Mouse (Mus musculus): ENCODE measurements around the gene Has1. TPM values are rescaled to one million over a fixed set of nuclear protein-coding genes. Genes with fewer than 3 reads are reported as not detected.

Has1 gene
- 0.64 and 0.71 TPM in 2 replicates for polyA plus RNA-seq (2015; fragmentation: Nextera tagmentation; extraction: Ambion mirVana)

- Histone ChIP-seq H3K4me2 (replicated peaks) (no peak within 1 kb of the TSS), H3K4me3 (no peak within 1 kb of the TSS), H3K4me1 (no peaks in the 10 kb centered on the region), H3K9me3 (no peaks in the 10 kb centered on the region), H3K36me3 (no peaks in the 10 kb centered on the region), H3K27ac (replicated peaks) (no peak within 1 kb of the TSS), H3K9ac (replicated peaks) (no peak within 1 kb of the TSS), H3K27me3 (no peaks in the 10 kb centered on the region)
- no peak for ATAC-seq (replicated peaks)
- WGBS = 61% methylated on average over 8 of the region's 8 CpGs
These were observed at the start of gene Has1 for GRCm38 (mm10) chr17:17855064-17855838. TSS of gene Has1 (minus strand) at chr17:17855205.

- no peak overlapping the region for H3K4me3 ChIP-seq
- ATAC-seq (replicated peaks) = no peak
- H3K4me2 ChIP-seq (replicated peaks) = no peak overlapping the region
- no peaks in the 10 kb centered on the region for H3K9me3 ChIP-seq
- no peak overlapping the region for H3K27ac ChIP-seq (replicated peaks)
- no peaks in the 10 kb centered on the region for H3K4me1 ChIP-seq
- H3K27me3 ChIP-seq = no peaks in the 10 kb centered on the region
- no peak overlapping the region for H3K9ac ChIP-seq (replicated peaks)
- no peaks in the 10 kb centered on the region for H3K36me3 ChIP-seq
- 97% methylated on average over 1 of the region's 1 CpGs for WGBS
These were observed 45.8 kb upstream of the Has1 start for GRCm38 (mm10) chr17:17900768-17901167.

- H3K9ac ChIP-seq (replicated peaks) = no peak overlapping the region
- ATAC-seq (replicated peaks) = no peak; the same call in 1 of the 2 replicates
- WGBS = 81% methylated on average over 2 of the region's 2 CpGs
- no peaks in the 10 kb centered on the region for H3K4me1 ChIP-seq
- no peaks in the 10 kb centered on the region for H3K27me3 ChIP-seq
- no peak overlapping the region for H3K4me2 ChIP-seq (replicated peaks)
- no peaks in the 10 kb centered on the region for H3K36me3 ChIP-seq
- no peaks in the 10 kb centered on the region for H3K9me3 ChIP-seq
- no peak overlapping the region for H3K27ac ChIP-seq (replicated peaks)
- no peak overlapping the region for H3K4me3 ChIP-seq
These were observed 44.3 kb upstream of the Has1 start for GRCm38 (mm10) chr17:17899268-17899667.

- no peak overlapping the region for H3K27ac ChIP-seq (replicated peaks)
- H3K27me3 ChIP-seq = no peaks in the 10 kb centered on the region
- no peak overlapping the region for H3K4me3 ChIP-seq
- no peak overlapping the region for H3K4me2 ChIP-seq (replicated peaks)
- no peaks in the 10 kb centered on the region for H3K4me1 ChIP-seq
- ATAC-seq (replicated peaks) = peak; percentile 58; the same call in 1 of the 2 replicates
- no peaks in the 10 kb centered on the region for H3K36me3 ChIP-seq
- WGBS = 4% methylated on average over 4 of the region's 4 CpGs
- H3K9ac ChIP-seq (replicated peaks) = no peak overlapping the region
- H3K9me3 ChIP-seq = no peaks in the 10 kb centered on the region
These were observed 41.0 kb upstream of the Has1 start for GRCm38 (mm10) chr17:17896039-17896438.

- 90% methylated on average over 2 of the region's 2 CpGs for WGBS
- Histone ChIP-seq H3K4me2 (replicated peaks) (no peak overlapping the region), H3K9me3 (no peaks in the 10 kb centered on the region), H3K36me3 (no peaks in the 10 kb centered on the region), H3K9ac (replicated peaks) (no peak overlapping the region), H3K27me3 (no peaks in the 10 kb centered on the region), H3K4me3 (no peak overlapping the region), H3K27ac (replicated peaks) (no peak overlapping the region), H3K4me1 (no peaks in the 10 kb centered on the region)
- no peak for ATAC-seq (replicated peaks)
These were observed 34.9 kb upstream of the Has1 start for GRCm38 (mm10) chr17:17889732-17890425.

GRCm38 (mm10) chr17:17887774-17888248, 32.8 kb upstream of the Has1 start, which contains the start of the genes Fpr2 and Fpr3:
TSS of gene Fpr2 (plus strand) at chr17:17887824.
TSS of gene Fpr3 (plus strand) at chr17:17887852.
- H3K9ac ChIP-seq (replicated peaks) = no peak within 1 kb of the TSS
- 72% methylated on average over 1 of the region's 1 CpGs for WGBS
- no peaks in the 10 kb centered on the region for H3K4me1 ChIP-seq
- H3K4me3 ChIP-seq = no peak within 1 kb of the TSS
- H3K27me3 ChIP-seq = no peaks in the 10 kb centered on the region
- ATAC-seq (replicated peaks) = no peak
- H3K9me3 ChIP-seq = no peaks in the 10 kb centered on the region
- H3K4me2 ChIP-seq (replicated peaks) = no peak within 1 kb of the TSS
- H3K27ac ChIP-seq (replicated peaks) = no peak within 1 kb of the TSS
- H3K36me3 ChIP-seq = no peaks in the 10 kb centered on the region

- no peak within 1 kb of the TSS for H3K4me3 ChIP-seq
- no peak for ATAC-seq (replicated peaks)
- H3K36me3 ChIP-seq = no peaks in the 10 kb centered on the region
- no peak within 1 kb of the TSS for H3K27ac ChIP-seq (replicated peaks)
- H3K4me1 ChIP-seq = no peaks in the 10 kb centered on the region
- no peaks in the 10 kb centered on the region for H3K27me3 ChIP-seq
- H3K4me2 ChIP-seq (replicated peaks) = no peak within 1 kb of the TSS
- no peak within 1 kb of the TSS for H3K9ac ChIP-seq (replicated peaks)
- WGBS = 63% methylated on average over 1 of the region's 1 CpGs
- no peaks in the 10 kb centered on the region for H3K9me3 ChIP-seq
These were observed 28.8 kb upstream of the Has1 start, which contains the start of gene Fpr1 for GRCm38 (mm10) chr17:17883840-17884239. TSS of gene Fpr1 (minus strand) at chr17:17883940.

GRCm38 (mm10) chr17:17882672-17883071, 27.7 kb upstream of the Has1 start:
- Histone ChIP-seq H3K27ac (replicated peaks) (no peak overlapping the region), H3K9ac (replicated peaks) (no peak overlapping the region), H3K4me2 (replicated peaks) (no peak overlapping the region), H3K9me3 (no peaks in the 10 kb centered on the region), H3K36me3 (no peaks in the 10 kb centered on the region), H3K4me1 (no peaks in the 10 kb centered on the region), H3K4me3 (no peak overlapping the region), H3K27me3 (no peaks in the 10 kb centered on the region)
- 81% methylated on average over 3 of the region's 3 CpGs for WGBS
- ATAC-seq (replicated peaks) = no peak

- 88% methylated on average over 1 of the region's 1 CpGs for WGBS
- Histone ChIP-seq H3K9ac (replicated peaks) (no peak overlapping the region), H3K36me3 (no peaks in the 10 kb centered on the region), H3K4me3 (no peak overlapping the region), H3K9me3 (no peaks in the 10 kb centered on the region), H3K27me3 (no peaks in the 10 kb centered on the region), H3K4me2 (replicated peaks) (no peak overlapping the region), H3K27ac (replicated peaks) (no peak overlapping the region), H3K4me1 (no peaks in the 10 kb centered on the region)
- ATAC-seq (replicated peaks) = no peak
These were observed 24.3 kb upstream of the Has1 start for GRCm38 (mm10) chr17:17879347-17879746.

- Histone ChIP-seq H3K36me3 (no peaks in the 10 kb centered on the region), H3K4me2 (replicated peaks) (no peak overlapping the region), H3K27ac (replicated peaks) (no peak overlapping the region), H3K4me1 (no peaks in the 10 kb centered on the region), H3K9ac (replicated peaks) (no peak overlapping the region), H3K27me3 (no peaks in the 10 kb centered on the region), H3K4me3 (no peak overlapping the region), H3K9me3 (0 out of 2 replicates have a peak, but pooled peaks cover 7% of the 10 kb centered on the region)
- ATAC-seq (replicated peaks) = no peak
- WGBS = 88% methylated on average over 2 of the region's 2 CpGs
These were observed 16.7 kb upstream of the Has1 start for GRCm38 (mm10) chr17:17871697-17872096.

- Histone ChIP-seq H3K4me3 (no peak overlapping the region), H3K36me3 (0 out of 2 replicates have a peak, but pooled peaks cover under 1% of the 10 kb centered on the region), H3K27me3 (no peaks in the 10 kb centered on the region), H3K27ac (replicated peaks) (no peak overlapping the region), H3K4me1 (no peaks in the 10 kb centered on the region), H3K4me2 (replicated peaks) (no peak overlapping the region), H3K9me3 (0 out of 2 replicates have a peak, but pooled peaks cover 7% of the 10 kb centered on the region), H3K9ac (replicated peaks) (no peak overlapping the region)
- ATAC-seq (replicated peaks) = no peak
- WGBS = 79% methylated on average over 2 of the region's 2 CpGs
These were observed 16.0 kb upstream of the Has1 start for GRCm38 (mm10) chr17:17870892-17871550.
